Mouse (Mus musculus) embryonic stem cell, embryonic (primary cell): ENCODE measurements at regions not wholly inside any gene's neighbourhood (a gene's known extent, or its start where the extent isn't known, plus 50 kb on each side); places are given as distances from the start of the nearest gene placed in this dataset.

Source experiments
- CTCF ChIA-PET, 4 experiments: fragments of 300-600 bp in 2 of 4; fragments of 350-600 bp in 2 of 4; sonication (Branson Sonifier 250); formaldehyde crosslinking; loops; one replicate each; lab custom pipeline; 2022; ENCODE audit warnings: inconsistent platforms in 2 of 4; lab: Charles Lee
- POLR2A ChIA-PET, 4 experiments: fragments of 300-600 bp in 2 of 4; fragments of 350-600 bp in 2 of 4; sonication (Branson Sonifier 250); formaldehyde crosslinking; loops; one replicate each; lab custom pipeline; 2022; ENCODE audit warnings: antibody characterized with exemption in 4 of 4, inconsistent platforms in 1 of 4; lab: Charles Lee

- ChIA-PET CTCF (no interaction called here), POLR2A (no interaction called here)
These were observed 124.1 kb upstream of the Unc5b start for GRCm38 (mm10) chr10:60955467-60955866.

- POLR2A ChIA-PET: interaction anchor here in 3 of 4 experiments (0.6 to 1.5 kb wide), 11 partner anchors 11 to 1270 kb away, joined by 3 to 8 read pairs (median 4); no protein-coding TSS in a partner anchor
These were observed 121.1 kb upstream of the Unc5b start for GRCm38 (mm10) chr10:60952495-60952894.

GRCm38 (mm10) chr10:60948983-60949677, 117.7 kb upstream of the Unc5b start:
- CTCF ChIA-PET: interaction anchor here in 3 of 4 experiments (0.6 to 1.2 kb wide), 3 partner anchors 72 to 151 kb away, joined by 3 to 4 read pairs (median 4); no protein-coding TSS in a partner anchor
- POLR2A ChIA-PET: interaction anchor here in 2 of 4 experiments (0.6 to 2.4 kb wide), 8 partner anchors 15 to 434 kb away, joined by 3 to 21 read pairs (median 4); partner anchors contain the start of gene Pald1 (in 1 of the 2)

More at GRCm38 (mm10) chr10:60952495-60952894, 121.1 kb upstream of the Unc5b start:
- CTCF ChIA-PET: interaction anchor here (0.5 to 1.3 kb wide), 6 partner anchors 24 to 487 kb away, joined by 3 to 9 read pairs (median 3); no protein-coding TSS in a partner anchor

- POLR2A ChIA-PET: interaction anchor here in 2 of 4 experiments (0.6 to 1.3 kb wide), 5 partner anchors 8 to 437 kb away, joined by 3 to 4 read pairs (median 3); no protein-coding TSS in a partner anchor
- CTCF ChIA-PET: interaction anchor here in 2 of 4 experiments (0.5 to 0.7 kb wide), 2 partner anchors 38 to 116 kb away, joined by 3 read pairs; no protein-coding TSS in a partner anchor
These were observed 111.7 kb upstream of the Unc5b start for GRCm38 (mm10) chr10:60943074-60943473.

GRCm38 (mm10) chr10:60938749-60939148, 107.4 kb upstream of the Unc5b start:
- ChIA-PET CTCF (no interaction called here), POLR2A (no interaction called here)

GRCm38 (mm10) chr10:60937517-60937866, 106.1 kb upstream of the Unc5b start:
- CTCF ChIA-PET: no interaction called here
- POLR2A ChIA-PET: no interaction called here

- CTCF ChIA-PET: no interaction called here
- POLR2A ChIA-PET: no interaction called here
These were observed 105.5 kb upstream of the Unc5b start for GRCm38 (mm10) chr10:60936659-60937516.

- CTCF ChIA-PET: interaction anchor here (0.6 to 0.9 kb wide), 8 partner anchors 13 to 957 kb away, joined by 3 to 5 read pairs (median 4); no protein-coding TSS in a partner anchor
- POLR2A ChIA-PET: interaction anchor here in 3 of 4 experiments (0.5 to 3.4 kb wide), 15 partner anchors 8 to 174 kb away, joined by 3 to 21 read pairs (median 3); no protein-coding TSS in a partner anchor
These were observed 103.2 kb upstream of the Unc5b start for GRCm38 (mm10) chr10:60934297-60935286.

- ChIA-PET CTCF (interaction anchor here in 3 of 4 experiments (0.6 to 1.2 kb wide), 8 partner anchors 107 to 1201 kb away, joined by 3 to 5 read pairs (median 4); no protein-coding TSS in a partner anchor), POLR2A (interaction anchor here in 3 of 4 experiments (0.6 to 3.4 kb wide), 12 partner anchors 9 to 173 kb away, joined by 3 to 21 read pairs (median 4); no protein-coding TSS in a partner anchor)
These were observed 102.5 kb upstream of the Unc5b start for GRCm38 (mm10) chr10:60933891-60934290.

- POLR2A ChIA-PET: interaction anchor here in 2 of 4 experiments (0.6 to 3.4 kb wide), 7 partner anchors 10 to 167 kb away, joined by 3 to 21 read pairs (median 3); no protein-coding TSS in a partner anchor
- CTCF ChIA-PET: interaction anchor here in 1 of 4 experiments (1.2 kb wide), 1 partner anchor 154 kb away, joined by 3 read pairs; no protein-coding TSS in a partner anchor
These were observed 101.5 kb upstream of the Unc5b start for GRCm38 (mm10) chr10:60932855-60933254.

- ChIA-PET CTCF (no interaction called here), POLR2A (interaction anchor here in 3 of 4 experiments (0.6 to 1.7 kb wide), 10 partner anchors 10 to 509 kb away, joined by 3 to 6 read pairs (median 4); no protein-coding TSS in a partner anchor)
These were observed 100.6 kb upstream of the Unc5b start for GRCm38 (mm10) chr10:60931891-60932378.

GRCm38 (mm10) chr10:60928646-60929045, 97.3 kb upstream of the Unc5b start:
- CTCF ChIA-PET: interaction anchor here in 3 of 4 experiments (0.6 to 1.2 kb wide), 5 partner anchors 24 to 471 kb away, joined by 3 to 4 read pairs (median 3); no protein-coding TSS in a partner anchor
- POLR2A ChIA-PET: interaction anchor here in 3 of 4 experiments (0.5 to 1.2 kb wide), 4 partner anchors 14 to 466 kb away, joined by 3 to 5 read pairs (median 4); no protein-coding TSS in a partner anchor

- CTCF ChIA-PET: interaction anchor here in 1 of 4 experiments (1.1 kb wide), 1 partner anchor 24 kb away, joined by 3 read pairs; no protein-coding TSS in a partner anchor
- POLR2A ChIA-PET: interaction anchor here in 2 of 4 experiments (0.5 to 1.2 kb wide), 3 partner anchors 15 to 24 kb away, joined by 3 to 4 read pairs (median 3); no protein-coding TSS in a partner anchor
These were observed 96.8 kb upstream of the Unc5b start for GRCm38 (mm10) chr10:60928164-60928563.

GRCm38 (mm10) chr10:60926632-60927031, 95.3 kb upstream of the Unc5b start:
- POLR2A ChIA-PET: no interaction called here
- CTCF ChIA-PET: interaction anchor here in 1 of 4 experiments (0.8 kb wide), 1 partner anchor 93 kb away, joined by 3 read pairs; no protein-coding TSS in a partner anchor

- CTCF ChIA-PET: interaction anchor here in 1 of 4 experiments (0.5 kb wide), 1 partner anchor 188 kb away, joined by 10 read pairs; no protein-coding TSS in a partner anchor
- POLR2A ChIA-PET: interaction anchor here in 1 of 4 experiments (0.6 kb wide), 1 partner anchor 188 kb away, joined by 4 read pairs; no protein-coding TSS in a partner anchor
These were observed 94.3 kb upstream of the Unc5b start for GRCm38 (mm10) chr10:60925644-60926043.

GRCm38 (mm10) chr10:60925198-60925597, 93.8 kb upstream of the Unc5b start:
- POLR2A ChIA-PET: interaction anchor here in 1 of 4 experiments (0.6 kb wide), 1 partner anchor 187 kb away, joined by 4 read pairs; no protein-coding TSS in a partner anchor

More at GRCm38 (mm10) chr10:60925198-60925597, 93.8 kb upstream of the Unc5b start:
- CTCF ChIA-PET: no interaction called here
